Mouse (Mus musculus) cerebellum, adult 11-12 months (tissue): ENCODE data around the gene Chrd.

ENCODE experiments used
- DNase-seq: peaks from one replicate; pipeline ENCODE4 v3.0.0; 2022

Gene Chrd

DNA sequence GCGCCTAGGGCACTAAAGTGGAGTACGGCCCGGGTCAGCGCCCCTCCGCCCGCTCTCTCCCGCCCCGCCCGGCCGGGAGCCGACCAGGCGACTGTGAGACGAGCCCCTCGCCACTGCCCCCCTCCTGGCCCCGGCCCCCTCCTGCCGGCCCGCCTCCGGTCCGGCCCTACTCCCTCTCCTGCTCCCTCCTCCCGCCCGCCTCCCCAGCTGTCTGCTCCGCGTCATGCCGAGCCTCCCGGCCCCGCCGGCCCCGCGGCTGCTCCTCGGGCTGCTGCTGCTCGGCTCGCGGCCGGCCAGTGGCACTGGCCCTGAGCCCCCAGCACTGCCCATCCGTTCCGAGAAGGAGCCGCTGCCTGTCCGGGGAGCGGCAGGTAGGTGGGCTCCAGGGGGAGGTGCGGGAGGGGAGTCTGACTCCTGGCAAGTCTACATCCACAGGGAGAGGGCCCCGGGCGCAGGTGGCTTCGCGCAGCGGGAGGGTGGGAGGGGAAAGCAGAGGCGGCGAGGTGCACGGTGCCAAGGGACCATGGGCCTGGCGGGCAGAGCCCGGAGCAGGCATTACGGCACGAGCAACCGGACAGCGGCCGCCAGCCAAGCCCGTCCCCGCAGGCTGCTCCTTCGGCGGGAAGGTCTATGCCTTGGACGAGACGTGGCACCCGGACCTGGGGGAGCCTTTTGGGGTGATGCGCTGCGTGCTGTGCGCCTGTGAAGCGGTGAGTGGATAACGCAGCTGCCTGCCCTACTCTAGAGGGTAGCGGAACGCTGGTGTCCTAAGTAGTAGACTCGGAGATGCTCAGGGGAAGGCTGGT lies at the start of gene Chrd:
Gene Chrd, plus strand, starts transcription at position 203 of the 806 bp plus-strand sequence.
- DNase-seq: peak; percentile 82

DNA sequence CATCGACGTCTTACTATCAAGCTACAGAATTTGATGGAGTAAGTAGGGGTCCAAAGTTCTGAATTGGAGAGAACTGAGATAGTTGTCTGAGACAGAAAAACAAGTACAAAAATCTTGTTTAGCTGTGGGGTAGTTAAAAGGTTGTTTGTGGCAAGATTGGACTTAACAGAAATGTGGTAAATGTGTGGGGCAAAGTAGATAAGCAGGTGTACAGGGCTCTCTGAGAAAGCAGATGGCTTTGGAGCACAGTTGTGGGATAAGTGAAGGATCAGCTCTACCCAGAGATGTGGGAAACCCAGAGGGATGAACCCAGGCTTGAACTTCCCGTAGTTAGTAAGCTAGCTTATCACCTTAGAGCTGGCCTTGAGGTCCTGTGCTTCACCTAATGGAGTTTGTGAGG lies 42.2 kb upstream of the Chrd start:
- no peak for DNase-seq

DNA sequence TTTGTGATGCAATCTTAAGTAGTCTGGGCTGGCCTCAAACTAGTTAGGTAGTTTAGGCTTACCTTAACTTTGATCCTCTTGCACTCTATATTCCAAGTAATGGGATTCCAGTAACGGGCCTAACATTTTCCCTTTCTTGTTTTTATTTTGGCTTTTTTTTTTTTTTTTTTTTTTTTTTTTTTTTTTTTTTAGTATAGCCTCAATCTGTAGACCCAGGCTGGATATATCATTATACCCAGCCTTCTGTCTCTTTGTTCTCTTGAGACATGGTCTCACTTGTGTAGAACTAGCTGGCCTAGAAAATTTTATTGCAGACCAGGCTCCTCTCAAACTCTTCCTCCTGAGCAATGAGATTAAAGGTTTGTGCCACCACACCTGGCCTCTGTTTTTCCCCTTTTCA lies 41.3 kb upstream of the Chrd start:
- DNase-seq: no peak

DNA sequence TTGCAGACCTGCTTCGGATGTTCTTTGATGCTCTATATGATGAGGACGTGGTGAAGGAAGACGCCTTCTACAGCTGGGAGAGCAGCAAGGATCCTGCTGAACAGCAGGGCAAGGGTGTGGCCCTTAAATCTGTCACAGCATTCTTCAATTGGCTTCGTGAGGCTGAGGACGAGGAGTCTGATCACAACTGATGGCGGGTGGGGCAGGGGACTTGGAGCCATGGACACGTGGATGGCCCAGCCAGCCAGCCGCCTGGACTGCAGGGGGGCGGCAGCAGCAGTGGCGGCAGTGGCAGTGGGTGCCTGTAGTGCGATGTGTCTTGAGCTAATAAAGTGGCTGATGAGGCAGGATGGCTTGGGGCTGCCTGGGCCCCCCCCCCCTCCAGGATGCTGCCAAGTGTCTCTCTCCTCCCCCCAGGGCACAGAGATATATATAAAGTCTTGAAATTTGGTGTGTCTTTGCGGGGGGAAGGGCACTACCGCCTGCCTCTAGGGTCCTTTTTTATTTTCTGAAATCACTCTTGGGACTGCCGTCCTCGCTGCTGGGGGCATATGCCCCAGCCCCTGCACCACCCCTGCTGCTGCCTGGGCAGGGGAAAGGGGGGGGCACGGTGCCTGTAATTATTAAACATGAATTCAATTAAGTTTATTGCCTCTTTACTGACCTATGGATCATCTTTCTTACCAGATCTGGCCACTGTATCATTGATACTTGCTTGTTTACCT lies 40.5 kb upstream of the Chrd start:
- DNase-seq: peak; percentile 68

DNA sequence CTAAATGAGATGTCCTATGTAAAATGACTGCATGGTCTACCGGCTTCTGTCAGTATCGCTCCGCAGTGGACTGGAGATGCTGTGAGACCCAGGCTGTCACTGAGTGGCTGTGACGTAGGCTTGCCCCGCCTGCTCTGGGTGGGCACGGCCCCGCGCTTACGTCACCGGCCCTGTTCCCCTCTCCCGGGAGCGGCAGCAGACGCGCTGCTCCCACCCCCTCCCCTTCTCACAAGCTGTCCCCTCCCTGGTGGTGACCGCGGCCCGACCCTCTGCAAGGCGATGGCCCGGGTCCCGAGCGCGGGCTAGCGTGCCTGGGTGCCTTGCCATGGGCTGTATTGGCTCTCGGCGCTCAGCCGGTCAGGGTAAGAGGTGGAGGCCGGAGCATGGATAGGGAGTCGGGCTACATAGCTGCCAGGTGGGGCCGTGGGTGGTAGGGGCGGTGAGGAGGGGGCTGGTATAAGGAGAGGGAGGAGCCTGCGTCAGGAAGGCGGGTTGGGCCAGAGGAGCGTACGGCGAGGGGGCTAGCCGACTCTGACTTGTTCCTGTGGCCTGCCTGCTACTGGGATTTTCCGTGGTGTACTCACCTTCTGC lies 39.7 kb upstream of the Chrd start, which contains the start of gene Fam131a:
Gene Fam131a, plus strand, starts transcription at position 131 of the 591 bp plus-strand sequence.
- DNase-seq: peak; percentile 95

DNA sequence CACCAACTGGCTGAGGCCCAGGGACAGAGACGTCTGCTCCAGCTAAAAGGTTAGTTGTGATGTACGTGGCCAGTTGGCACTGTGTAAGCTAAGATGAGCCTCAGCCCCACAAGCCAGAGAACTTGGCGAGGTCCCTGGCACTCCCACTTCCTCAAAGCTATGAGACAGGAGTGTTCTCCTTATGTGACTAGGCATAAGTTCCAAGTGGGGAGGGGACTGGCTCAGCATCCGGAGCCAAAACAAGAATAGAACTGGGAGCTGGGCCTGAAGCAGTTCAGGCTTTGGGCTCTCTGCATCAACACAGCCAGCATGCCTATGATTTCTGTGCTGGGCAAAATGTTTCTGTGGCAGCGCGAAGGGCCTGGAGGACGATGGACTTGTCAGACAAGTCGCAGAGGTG lies 38.1 kb upstream of the Chrd start:
- peak; percentile 80 for DNase-seq

DNA sequence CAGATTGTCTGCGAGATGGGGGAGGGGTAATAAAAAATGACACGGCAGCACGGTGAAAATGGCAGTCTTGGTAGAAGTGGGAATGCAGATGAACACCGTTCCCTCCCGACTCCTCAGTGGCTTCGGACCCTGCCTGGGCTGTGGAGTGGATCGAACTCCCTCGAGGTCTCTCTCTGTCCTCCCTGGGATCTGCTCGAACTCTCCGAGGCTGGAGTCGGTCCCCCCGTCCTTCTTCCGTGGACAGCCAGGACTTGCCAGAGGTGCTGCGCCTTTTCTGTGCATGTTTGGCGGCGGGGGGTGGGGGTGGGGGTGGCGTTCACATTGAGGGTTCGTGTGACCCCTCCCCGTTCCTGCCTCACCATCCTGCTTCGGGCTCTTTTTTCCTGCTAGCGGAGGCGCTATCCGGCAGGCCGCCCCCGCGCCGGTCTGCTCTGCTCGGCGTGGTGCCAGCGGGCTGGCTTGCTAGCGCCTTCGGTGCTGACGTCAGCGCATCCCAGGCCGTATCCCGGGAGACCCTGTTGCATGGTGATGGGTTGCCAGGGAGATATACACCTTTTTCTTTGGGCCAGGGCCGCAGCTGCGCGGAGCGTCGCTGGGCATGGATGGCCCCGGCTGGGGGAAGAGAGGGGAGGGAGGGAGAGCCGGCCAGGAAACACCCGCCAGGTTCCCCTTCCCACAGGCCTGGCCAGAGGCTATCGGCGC lies 37.2 kb upstream of the Chrd start:
- peak; percentile 92 for DNase-seq

DNA sequence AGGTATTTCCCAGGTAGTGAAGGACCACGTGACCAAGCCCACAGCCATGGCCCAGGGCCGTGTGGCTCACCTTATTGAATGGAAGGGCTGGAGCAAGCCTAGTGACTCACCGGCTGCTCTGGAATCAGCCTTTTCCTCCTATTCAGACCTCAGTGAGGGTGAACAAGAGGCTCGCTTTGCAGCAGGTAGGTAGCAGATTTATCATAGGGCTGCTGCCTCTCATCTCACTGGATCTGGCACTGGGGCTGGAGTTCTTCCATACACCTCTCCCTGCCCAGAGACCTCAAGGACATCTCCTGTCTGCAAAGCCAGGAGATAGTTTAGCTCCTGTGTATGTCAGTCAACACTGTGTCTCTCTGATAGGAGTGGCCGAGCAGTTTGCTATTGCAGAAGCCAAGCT lies 33.7 kb upstream of the Chrd start:
- peak; percentile 22 for DNase-seq

DNA sequence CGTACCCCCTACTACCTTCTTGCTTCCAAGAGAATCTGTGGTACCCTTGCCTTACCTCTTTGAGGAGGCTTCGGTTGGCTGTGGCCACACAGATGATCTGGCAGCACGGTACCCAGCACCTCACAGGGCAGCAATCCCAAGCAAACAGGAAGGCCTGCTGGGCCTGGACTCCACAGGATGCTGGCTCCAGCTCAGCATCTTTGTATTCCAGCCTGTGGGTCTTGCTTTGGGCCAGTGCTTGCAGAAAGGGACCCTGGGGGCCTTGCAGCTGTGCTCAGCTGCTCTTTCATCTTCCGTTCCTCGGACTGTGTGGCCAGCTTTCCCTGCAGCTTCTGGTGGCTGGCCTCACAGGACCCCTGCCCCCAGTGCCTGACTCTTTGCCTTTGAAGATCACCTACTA lies 32.9 kb upstream of the Chrd start:
- peak; percentile 77 for DNase-seq

DNA sequence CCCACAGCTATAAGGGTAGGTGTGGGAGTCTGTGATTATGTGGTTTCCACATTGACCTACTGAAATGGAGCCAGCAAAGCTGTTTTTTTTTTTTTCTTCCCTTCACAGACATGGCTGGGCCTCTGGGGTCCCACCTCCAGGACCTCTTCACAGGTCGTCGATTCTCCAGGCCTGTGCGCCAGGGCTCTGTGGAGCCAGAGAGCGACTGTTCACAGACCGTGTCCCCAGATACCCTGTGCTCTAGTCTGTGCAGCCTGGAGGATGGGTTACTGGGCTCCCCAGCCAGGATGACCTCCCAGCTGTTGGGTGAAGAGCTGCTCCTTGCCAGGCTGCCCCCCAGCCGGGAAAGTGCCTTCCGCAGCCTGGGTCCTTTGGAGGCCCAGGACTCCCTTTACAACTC lies 31.6 kb upstream of the Chrd start:
- DNase-seq: no peak

DNA sequence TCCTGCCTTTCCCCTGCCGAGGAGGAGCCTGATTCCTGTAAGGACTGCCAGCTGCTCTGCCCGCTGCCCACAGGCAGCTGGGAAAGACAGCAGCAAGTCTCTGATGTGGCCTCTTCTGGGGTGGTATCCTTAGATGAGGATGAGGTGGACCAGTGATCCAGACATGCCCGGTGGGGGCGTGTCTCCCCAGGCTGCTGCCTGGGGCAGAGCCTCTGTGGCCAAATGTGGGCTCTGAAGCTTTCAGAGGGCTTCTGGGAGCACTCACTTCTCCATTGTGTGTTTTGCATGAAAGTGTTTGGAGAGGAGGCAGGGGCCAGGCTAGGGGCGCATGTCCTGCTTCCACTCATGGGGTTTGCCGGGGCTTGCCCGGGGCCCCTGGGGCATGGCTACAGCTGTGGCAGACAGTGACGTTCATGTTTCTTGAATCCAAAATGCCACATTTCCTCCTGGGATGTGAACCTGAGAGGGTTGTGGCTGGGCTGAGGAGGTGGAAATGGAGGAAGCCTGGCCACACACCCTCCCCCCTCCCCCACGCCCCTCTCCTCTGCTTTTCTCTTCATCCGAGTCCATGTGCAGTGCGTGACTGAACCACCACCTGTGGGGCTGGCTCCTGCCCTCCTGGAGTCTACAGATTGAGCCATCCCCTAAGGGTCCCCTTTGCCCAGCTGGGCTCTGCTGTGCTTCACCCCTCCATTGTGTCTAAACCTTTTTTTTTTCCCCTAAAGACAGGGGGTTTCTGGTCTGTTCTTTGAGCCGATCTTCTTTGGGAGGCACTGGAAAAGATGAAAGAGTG lies 31.0 kb upstream of the Chrd start:
- no peak for DNase-seq

DNA sequence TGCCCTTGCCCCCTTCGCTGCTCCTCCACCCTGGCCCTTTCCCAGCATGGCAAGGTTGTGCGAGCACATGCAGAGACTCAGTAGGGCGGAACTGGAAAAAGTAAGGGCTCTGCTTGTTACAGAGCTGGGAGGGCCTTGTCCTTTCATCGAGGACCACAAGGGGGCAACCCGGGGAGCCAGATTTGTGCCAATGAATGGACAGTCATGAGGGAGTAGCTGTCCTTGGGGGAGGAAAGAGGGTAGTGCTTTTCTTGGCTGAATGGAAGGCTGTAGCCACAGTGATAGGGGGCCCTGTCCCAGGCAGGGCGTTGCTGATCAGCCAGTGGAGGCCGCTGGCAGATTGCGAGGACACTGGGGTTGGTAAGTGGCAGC lies 30.4 kb upstream of the Chrd start:
- DNase-seq: peak; percentile 70

DNA sequence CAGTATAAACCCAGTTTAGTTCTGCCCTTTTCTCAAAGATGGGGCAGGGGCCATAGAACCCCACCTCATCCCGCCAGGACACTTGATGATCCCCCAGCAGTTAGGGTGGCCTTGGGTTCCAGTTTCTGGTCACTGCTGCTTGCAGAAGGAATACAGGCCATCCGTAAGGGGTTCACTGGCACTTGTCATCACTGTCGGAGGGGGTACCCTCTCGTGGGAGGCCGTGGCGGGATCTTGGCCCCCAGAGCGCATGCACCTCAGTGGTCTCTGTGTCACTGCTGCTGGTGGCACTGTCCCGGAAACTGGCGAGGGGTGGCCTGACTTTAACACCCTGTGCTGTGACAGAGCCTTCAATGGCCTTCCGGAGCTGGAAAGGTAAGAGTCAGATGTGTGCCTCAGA lies 29.9 kb upstream of the Chrd start:
- peak; percentile 50 for DNase-seq

DNA sequence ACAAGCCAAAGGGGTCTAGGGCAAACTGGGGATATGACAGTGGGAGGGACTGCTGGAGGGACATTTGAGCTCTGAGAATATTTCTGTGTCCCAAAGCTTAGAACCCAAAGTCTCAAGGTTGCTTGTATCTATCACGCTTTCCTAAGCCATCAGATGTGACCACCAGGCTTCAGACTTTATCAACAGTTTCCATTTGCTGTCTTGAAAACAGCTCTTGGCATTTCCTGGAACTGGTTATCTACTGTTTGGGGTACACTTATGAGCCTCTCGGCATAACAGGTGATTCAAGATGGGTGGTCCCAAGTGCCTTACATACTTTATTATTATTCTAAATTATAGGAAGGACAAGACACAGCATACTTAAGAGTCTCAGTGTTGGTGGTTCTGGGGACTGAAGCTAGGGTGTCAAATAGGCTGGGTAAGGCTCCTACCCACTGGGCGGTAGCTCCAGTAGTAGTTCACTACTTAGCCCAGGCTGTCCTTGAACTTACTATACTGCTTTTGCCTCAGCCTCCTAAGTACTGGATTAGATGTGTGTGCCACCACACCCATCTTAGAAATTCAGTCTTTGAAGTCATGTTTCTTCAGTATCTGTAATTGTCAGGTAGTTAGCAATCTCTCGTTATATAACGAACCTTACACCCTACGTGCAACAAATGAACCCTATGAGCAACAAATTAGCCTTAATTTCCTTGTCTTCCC lies 29.1 kb upstream of the Chrd start:
- DNase-seq: no peak

DNA sequence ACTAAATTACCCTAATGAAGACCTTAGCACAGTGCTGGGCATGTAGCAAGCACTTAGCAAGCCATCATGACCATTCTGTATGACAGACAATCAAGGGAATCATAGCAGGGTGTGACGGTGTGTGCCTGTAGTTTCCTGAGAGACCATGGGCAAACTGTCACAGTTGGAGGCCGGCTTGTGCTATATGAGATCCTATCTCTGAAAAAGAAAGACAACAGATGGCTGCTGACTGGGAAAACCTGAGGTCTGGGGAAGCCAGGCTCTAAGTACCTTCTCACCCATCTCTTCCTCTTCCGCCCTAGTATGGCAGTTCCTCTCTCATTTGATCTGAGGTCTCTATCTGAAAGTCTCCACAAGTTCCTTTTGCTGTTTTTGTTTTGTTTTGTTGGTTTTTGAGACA lies 27.1 kb upstream of the Chrd start:
- DNase-seq: peak; percentile 48

DNA sequence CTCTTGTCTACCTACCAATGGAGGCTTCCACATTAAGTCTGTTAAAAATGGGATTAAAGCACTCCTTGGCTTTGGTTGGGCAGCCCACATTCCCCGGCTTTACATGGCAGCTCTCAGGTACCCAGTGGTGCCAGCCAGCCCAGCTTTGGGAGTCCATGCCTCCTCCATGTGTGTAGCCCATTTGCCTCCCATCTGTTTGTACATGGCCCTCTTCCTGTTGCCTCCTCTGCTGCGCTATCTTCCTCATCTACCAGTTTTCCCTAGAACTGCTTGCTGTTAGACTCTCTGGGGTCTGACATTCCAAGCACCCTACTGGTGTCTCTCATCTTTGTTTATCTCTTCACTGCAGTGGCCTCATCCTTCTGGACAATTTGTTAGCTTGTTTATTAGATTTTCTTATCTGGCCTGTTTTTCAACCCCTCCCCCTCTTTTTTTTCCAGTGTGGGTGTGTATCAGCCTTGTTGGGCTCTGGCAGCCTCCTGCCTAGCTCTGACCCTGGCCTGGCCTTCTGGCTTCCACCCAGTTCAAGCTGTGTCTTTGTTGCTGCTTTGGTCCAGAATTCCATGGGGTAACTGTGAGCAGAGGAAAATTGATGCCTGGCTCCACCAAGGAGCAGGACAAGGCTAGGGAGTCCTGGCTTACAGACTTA lies 26.4 kb upstream of the Chrd start:
- DNase-seq: peak; percentile 44

DNA sequence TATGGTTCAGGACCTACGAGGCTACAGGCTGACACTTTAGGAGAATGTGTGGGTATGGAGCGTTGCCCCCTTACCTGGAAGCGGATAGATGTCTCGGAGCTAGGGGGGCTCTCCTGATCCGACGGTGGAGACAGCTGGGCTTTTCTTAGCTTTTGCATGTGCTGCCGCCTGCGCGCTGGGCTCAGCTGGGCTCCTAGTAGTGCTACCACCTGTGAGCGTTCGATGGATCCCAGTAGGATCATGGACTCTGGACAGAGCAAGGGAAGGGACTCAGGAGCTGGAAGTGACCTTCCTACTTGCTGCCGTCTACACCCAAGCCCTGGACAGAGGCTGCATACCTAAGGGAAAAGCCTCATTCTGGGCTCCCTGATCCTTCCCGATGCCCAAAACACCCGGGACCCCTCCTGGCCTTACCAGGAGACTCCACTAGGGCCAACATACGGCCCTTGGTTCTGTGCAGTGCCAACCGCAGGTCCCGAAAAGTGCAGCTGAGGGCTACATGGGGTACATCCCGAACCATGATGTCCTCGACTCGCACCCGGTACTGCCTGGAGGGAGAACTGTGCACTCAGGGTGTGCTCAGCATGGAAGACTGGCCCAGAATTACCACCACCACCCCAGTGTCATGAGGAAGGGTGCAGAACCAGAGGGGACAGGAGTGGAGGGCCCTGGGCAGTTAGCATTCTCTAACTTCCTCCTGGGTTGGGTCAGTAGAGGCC lies 24.5 kb upstream of the Chrd start:
- DNase-seq: peak; percentile 21

DNA sequence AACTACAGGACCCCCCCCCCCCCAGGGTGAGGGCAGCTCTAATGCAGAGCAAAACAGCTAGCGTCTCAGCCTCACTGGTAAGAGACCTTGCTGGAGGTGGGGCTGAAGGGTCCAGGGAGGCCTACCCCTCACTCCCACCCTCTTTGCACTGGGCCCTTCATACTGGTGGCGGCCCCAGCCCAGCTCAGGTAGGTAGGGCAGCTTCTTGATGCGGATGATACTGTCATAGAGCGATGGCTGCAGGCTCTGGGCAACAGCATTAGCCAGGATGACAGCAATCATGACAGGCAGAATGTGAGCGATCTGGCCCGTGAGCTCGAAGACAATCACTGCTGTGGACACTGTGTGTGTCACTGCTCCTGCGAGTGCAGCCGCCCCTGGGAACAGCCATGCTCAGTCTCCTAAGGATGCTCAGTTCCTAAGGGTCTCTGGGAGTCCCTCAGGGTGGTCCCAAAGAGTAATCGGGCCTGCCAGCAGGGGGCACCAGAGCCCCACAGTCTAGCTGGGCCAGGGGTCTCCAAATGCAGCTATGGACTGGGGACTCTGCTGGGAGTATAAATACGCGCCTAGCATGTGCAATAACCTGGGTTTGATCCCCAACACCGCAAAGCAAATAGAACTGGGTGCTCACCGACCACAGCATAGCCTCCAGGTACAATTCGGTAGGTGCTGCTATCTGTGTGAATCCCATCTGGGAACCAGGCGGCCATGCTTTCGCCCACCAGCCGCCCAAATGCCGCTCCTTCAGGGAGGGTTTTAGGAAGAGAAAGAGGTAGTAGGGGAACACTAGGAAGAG lies 23.8 kb upstream of the Chrd start:
- peak; percentile 41 for DNase-seq

DNA sequence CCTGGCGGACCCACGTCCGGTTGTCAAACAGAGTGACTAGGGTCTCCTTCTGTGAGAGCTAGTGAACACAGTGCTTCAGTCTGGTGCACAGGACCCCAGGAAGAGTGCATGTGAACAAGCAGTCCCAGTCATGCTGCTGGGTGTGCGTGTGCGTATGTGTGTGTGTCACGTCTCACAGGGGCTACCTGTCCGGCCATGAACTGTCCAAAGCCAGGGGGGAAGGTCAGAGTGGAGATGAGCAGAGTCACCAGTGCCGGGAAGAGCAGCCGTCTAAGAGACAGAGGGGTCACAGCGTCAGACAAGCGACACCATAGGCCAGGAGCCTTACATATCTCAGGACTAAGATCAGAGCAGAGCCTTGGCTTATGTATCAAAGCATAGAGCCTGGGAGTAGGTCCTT lies 22.6 kb upstream of the Chrd start:
- peak; percentile 19 for DNase-seq

DNA sequence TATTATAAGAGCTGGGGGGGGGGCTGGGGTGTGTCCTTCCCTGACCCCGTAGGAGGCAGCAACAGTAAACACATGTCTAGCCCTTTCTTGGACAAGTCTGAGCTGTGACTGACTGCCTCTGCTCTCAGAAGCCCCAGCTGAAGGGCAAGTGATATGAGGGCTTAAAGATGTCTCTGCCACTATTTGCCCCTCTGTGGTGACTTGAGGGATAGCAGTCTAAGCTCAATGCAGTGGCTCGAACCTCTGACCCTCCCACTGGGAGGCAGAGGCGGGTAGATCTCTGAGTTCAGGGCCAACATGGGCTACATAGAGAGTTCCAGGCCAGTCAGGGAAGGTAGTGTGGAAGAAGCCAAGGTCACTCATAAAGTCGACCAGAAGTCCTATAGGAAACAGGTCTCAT lies 22.1 kb upstream of the Chrd start:
- peak; percentile 25 for DNase-seq
